Mouse (Mus musculus): Measurements from ENCODE around the gene Dock11. TPM values are rescaled to one million over a fixed set of nuclear protein-coding genes. Genes with fewer than 3 reads are reported as not detected.

Dock11 gene
- polyA plus RNA-seq, 1 experiment from 2014 or later, result 23.4 TPM

DNA sequence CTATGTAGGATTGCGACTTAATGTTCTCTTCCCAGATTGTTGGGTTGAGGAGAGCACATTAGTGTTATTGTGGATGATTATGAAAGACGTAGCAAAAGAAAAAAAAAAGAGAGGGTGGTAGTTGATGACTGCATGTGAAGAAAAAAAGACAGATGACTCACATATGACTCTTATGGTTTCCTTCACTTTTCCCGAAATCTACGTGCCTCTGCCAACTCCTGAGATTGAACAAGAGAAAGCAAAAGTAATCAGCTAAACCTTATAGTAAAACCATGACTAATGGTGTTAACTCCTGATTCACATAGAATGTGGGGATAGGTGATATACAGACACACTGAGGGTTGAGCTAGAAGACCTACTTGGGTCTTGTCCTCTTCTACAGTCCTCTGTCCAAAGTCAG is 226.5 kb downstream of the Dock11 start:
- Histone ChIP-seq H3K4me1 (no peaks in the 10 kb centered on the region), H3K9ac (replicated peaks) (no peak overlapping the region), H3K9me3 (no peaks in the 10 kb centered on the region), H3K27ac (replicated peaks) (no peak overlapping the region), H3K27me3 (peaks cover 4% of the 10 kb centered on the region; the same call in 1 of the 2 replicates), H3K4me2 (replicated peaks) (no peak overlapping the region), H3K4me3 (no peak overlapping the region), H3K36me3 (no peaks in the 10 kb centered on the region)
- no peak for ATAC-seq (ENCODE audit: low FRiP score, low read depth)
- 91% methylated on average over 4 of the region's 4 CpGs for WGBS

Other genes with a start within 250 kb of the Dock11 start
- gene Il13ra1, start 223.3 kb downstream of the Dock11 start, polyA plus RNA-seq (2016; fragmentation: Nextera tagmentation; extraction: Ambion mirVana), result 3.9 and 6.1 TPM in 2 replicates